Mouse (Mus musculus) liver, adult 2 months (tissue): ENCODE data around the gene Slc3a2.

Source experiments
- CTCF ChIP-seq: fragments of 200-500 bp; IDR thresholded peaks from 2 replicates; pipeline ENCODE4 v1.5.1; 2011; ENCODE audit warnings: low read depth, low read length, control low read depth
- POLR2A ChIP-seq: fragments of 200-500 bp; IDR thresholded peaks from 2 replicates; pipeline ENCODE4 v1.6.1; 2011; ENCODE audit warnings: low read length, control low read depth; ENCODE audit not compliant: insufficient read depth; ENCODE audit errors: extremely low read depth

DNA sequence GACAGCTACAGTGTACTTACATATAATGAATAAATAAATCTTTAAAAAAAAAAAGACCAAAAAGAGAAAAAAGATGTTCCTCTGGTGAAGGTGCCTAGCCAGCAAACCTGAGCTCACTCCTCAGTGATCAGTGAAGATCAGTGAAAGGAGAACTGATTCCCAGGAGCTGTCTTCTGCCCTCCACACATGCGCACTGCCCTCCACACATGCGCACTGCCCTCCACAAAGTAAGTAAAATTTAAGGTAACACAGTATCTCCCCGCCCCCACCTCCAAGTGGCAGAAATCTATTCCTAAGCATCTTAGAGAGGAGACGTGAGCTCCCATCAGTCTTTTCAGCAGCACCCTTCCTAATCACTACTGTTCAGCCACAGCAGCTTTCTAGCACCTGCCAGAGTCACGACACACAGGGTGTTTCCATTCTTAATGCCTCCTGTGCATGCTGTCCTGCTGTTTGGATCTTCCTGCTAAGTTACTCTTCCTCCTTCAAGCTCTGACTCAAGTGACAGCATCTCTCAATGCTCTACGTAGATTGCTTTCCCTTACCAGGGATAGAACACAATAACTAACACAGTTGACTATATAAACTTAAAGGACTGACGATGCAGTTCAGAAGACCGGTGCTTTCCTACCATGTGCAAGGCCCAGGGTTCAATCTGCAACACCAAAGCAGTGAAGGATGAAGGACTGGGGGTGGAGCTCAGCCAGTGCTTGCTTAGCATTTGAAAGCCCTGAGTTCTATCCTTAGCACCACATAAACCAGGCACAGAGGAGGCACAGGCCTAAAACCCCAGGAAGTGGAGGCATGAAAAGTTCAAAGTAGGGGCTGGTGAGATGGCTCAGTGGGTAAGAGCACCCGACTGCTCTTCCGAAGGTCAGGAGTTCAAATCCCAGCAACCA lies 7.1 kb downstream of the Slc3a2 start:
- TF ChIP-seq CTCF: no peak
- TF ChIP-seq POLR2A: no peak
